Mouse (Mus musculus): ENCODE measurements at regions not wholly inside any gene's neighbourhood (a gene's known extent, or its start where the extent isn't known, plus 50 kb on each side); places are given as distances from the start of the nearest gene placed in this dataset.

GRCm38 (mm10) chr13:57365096-57365495, 469.3 kb upstream of the Trpc7 start:
- DNase-seq (ENCODE audit: low spot score in 2 of 2), result no peak

DNA sequence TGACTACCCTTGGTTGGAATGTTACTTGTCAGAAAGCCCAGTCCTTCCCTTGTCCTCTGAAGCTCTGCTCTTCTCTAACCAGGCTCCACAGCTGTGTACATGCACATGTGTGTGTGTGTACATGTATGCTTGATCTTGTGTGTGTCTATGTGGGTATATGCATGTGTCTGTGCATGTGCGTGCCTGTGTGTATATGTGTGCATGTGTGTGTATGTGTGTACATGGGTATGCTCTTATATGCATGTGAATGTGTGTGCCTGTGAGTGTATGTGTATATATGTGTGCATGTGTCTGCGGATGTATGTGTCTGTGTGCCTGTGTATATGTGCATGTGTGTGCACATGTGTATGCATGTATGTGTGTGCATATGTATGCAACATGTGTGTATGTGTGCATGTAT, 468.6 kb upstream of the Trpc7 start:
- DNase-seq (ENCODE audit: low spot score in 2 of 2), result no peak

GRCm38 (mm10) chr13:57362563-57362962, 466.8 kb upstream of the Trpc7 start:
- DNase-seq (ENCODE audit: low spot score in 2 of 2), result no peak

- no peak for DNase-seq (ENCODE audit: low spot score in 2 of 2)
Observed at GRCm38 (mm10) chr13:57361286-57361685, 465.5 kb upstream of the Trpc7 start.

DNA sequence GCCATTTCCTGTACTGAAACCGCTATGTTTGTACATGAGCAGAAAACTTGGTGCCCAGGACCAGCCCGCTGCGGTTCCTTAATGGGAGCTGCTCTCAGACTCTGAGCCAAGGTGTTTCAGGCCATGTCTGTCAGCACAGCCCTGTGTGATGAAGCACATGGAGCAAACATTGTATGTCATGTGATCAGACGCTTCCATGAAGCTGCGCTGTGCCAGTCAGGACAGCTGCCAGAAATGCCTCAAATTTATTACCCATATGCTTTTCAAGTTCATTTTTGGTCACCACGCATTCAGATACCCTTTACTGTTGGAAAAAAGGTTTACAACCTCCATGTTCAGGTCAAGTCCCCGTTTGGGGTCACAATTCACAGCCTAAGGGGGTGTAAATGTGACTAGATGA, 458.8 kb upstream of the Trpc7 start:
- no peak for DNase-seq (ENCODE audit: low spot score in 2 of 2)

DNA sequence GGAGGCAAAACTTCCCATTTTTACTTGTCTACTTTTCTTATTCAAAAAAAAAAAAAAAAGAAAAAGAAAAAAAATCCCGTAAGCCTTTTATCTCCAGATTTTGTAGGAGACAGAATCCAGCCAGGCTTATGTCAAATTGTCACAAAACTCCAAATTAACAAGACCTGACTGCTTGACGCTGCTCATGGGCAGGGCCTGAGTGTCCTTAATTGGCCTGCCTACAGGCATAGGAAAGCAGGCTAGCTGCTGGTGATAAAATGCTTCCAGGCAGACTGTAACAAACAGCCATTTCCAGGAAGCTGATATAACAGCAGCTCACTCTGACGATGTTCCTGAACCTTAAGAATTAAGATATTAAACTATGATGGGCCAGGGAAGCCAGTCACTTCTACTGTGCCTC, 458.2 kb upstream of the Trpc7 start:
- no peak for DNase-seq (ENCODE audit: low spot score in 2 of 2)

DNA sequence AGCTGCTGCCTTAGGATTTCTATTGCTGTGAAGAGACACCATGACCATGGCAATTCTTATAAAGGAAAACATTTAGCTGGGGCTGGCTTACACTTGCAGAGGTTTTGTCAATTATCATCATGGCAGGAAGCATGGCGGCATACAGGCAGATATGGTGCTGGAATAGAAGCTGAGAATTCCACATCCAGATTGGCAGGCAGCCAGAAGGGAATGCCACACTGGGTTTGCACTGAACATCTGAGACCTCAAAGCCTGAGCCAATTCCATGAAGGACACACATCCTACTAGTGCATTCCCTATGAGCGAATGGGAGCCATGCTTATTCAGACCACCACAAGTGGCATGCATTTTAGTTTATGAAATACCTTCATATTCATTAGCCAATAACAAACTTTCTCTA, 455.0 kb upstream of the Trpc7 start:
- no peak for DNase-seq (ENCODE audit: low spot score in 2 of 2)

DNA sequence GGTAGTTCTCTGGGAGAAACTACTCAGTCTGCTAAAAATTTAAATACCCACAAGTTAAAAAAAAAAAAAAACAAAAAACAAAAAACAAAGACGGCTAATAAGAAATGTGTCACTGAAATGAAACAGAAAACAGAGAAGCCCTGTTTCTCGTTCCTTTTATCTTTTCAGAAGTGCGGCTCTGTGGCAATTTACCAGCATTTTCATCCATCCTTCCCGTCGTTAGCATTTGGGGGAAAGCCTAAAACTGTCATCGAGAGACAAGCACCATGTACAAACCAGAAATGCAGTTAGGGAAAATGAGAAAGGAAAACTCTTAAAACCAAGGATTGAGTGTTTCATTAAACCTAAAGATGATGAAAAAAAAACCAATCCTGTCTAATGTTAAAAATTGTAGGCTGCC, 442.9 kb upstream of the Trpc7 start:
- DNase-seq (ENCODE audit: low spot score in 2 of 2), result no peak

- no peak for DNase-seq (ENCODE audit: low spot score in 2 of 2)
Observed at GRCm38 (mm10) chr13:57336596-57336995, 440.8 kb upstream of the Trpc7 start.

DNA sequence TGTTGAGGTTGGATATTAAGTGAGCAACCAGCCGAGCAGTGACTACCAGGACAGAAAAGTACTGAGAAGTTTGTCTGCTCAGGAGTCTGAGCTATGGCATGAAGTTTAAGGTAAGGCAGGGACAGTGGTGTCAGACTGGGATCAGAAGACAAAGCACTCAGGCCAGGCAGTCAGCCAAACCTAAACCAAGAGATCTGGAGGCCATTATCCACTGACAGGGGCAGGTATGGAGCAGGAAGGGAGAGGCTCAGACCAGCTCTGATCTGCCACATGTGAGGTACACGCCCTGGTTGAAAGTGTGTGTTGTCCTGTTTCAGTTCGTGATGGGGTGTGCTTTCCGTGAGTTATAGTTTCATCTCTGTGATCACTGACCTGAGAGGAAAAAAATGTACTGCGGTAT, 437.2 kb upstream of the Trpc7 start:
- no peak for DNase-seq (ENCODE audit: low spot score in 2 of 2)

DNA sequence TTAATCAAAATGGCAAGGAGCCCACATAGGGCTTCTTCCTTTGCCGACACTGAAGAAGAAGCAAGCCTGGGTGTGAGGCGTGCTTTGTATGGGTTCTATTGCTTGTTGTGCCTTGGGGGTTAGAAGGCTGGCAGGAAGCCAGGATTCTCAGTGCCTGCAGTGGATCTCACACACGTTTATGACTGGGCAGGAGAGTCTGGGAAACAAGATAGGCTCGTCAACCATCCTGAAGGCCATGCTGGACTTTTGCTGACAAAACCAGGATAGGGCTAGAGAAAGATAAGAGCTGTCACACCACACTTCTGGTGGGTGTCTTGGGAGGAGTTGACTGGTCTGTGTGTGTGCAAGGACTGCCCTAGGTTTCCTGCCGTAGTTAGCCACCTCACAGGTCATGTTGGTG, 436.1 kb upstream of the Trpc7 start:
- DNase-seq (ENCODE audit: low spot score in 2 of 2), result no peak

GRCm38 (mm10) chr13:57325306-57325925, 429.6 kb upstream of the Trpc7 start:
- DNase-seq (ENCODE audit: low spot score in 2 of 2), result no peak

DNA sequence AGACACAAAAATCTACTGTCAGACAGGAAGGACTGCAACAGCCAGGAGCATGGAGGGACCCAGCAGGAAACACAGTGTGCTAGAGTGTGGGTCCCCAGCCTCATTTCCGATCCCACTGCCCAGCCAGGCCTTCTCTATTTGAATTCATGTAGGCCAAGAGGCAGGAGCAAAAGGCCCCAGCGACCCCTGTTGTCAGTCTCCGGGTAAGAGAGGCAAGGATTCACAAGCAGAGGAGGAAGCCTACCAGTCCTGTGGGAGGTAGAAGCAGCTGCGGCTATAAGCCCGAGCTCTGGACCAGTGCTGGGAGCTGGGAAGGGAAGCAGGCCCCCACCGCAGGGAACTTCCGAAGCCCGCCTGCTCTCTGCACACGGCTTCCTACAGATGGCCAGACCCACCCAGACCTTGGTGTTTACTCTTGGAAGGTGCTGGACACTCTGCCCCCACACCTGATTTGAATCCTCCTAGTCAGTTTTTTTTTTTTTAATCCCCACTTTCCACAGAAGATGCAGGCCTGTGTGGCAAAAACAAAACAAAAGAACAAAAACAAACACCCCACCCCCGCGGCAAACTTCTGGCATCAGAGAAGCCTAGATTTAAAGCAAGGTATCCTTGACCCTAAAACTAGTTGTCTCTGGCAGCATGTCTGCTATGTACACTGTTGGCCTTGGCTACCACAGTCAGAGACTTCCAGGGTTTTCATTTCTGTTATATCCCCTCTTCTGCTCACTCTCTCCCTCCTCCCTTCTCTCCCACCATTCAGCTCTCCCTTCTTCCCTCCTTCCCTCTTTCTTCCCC, 420.6 kb upstream of the Trpc7 start:
- no peak for DNase-seq (ENCODE audit: low spot score in 2 of 2)

DNA sequence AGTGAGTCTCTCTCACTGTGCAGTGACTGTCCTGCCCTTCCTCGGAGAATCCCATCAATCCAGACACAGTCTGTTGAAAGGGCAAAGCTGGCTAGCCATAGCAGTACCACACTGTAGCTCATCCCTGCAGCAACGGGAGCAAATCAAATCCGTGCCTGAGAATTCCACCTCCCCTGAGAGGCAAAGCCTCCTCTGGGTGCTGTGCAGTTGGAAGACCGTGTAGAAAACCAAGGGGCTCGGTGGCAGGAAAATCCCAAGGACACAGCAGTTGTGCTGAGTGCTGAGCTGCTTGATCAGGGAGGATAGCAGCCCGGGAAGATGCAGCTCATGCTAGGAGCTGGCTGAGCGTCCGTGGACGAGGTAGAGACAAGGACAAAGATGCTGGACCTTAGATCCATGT, 418.7 kb upstream of the Trpc7 start:
- no peak for DNase-seq (ENCODE audit: low spot score in 2 of 2)

- no peak for DNase-seq (ENCODE audit: low spot score in 2 of 2)
Observed at GRCm38 (mm10) chr13:57313731-57314130, 417.9 kb upstream of the Trpc7 start.

- no peak for DNase-seq (ENCODE audit: low spot score in 2 of 2)
Observed at GRCm38 (mm10) chr13:57311235-57311634, 415.4 kb upstream of the Trpc7 start.

- no peak for DNase-seq (ENCODE audit: low spot score in 2 of 2)
Observed at GRCm38 (mm10) chr13:57309618-57310017, 413.8 kb upstream of the Trpc7 start.

DNA sequence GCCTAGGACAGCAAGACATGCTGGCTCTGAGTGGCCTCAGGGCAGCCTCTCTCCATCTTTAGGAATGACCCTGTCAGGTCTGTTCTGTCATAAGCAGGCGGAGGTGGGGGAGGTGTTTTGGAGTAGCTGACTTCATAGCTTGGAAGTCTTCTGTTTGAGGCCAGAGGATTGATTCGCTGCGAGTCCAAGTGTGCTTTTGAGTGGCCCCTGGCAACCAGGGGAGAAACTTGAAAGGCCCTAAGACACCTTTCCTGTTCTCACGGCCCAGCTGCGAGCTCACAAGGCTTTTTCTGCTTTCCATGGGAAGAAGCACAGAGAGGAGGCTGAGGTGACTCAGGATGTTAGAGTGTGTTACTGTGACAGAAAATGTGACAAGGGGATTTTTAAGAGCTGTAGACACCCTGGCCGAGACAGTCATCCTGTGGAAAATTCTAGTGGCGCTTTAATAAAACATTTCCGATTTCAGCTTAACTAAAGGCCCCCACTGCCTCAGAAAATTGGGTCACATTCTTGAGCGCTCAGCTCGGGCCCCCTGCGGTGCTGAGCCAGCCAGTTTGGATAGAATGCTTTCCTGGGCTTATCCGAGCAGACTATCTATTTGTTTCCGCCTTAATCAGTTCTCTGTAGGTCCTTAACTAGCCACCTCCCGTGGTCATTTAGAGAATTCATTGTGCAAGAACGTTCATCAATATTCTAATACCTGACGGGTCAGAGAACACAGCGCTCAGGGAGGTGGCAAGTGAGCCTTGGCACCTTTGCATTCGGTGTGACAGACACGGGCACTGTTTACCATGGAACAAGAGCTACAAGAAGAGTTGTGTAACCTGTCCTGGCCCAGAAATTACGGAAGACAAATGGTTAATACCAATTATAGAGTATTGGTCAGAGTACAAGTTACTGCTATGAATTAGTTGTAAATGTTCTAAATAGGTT, 412.4 kb upstream of the Trpc7 start:
- DNase-seq (ENCODE audit: low spot score in 2 of 2), result no peak

GRCm38 (mm10) chr13:57305586-57305985, 409.8 kb upstream of the Trpc7 start:
- no peak for DNase-seq (ENCODE audit: low spot score in 2 of 2)

DNA sequence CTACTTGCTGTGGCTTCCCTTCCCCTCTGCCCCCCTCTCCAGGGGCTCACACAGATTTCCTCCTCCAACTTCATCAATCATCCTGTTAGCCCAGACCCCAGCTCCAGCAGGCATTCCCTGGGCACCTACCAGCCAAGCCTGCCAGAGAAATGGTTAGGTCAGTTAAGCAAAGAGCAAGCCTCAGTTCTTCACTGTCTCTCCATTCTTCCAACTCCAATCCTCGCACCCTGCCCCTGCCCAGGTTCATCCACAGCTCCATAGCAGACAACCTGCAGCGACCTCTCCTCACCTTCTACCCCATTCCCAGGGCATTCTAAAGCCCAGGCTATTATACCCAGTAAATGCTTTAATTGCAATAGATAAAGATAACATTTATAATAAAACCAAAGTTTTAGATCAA, 408.0 kb upstream of the Trpc7 start:
- no peak for DNase-seq (ENCODE audit: low spot score in 2 of 2)

DNA sequence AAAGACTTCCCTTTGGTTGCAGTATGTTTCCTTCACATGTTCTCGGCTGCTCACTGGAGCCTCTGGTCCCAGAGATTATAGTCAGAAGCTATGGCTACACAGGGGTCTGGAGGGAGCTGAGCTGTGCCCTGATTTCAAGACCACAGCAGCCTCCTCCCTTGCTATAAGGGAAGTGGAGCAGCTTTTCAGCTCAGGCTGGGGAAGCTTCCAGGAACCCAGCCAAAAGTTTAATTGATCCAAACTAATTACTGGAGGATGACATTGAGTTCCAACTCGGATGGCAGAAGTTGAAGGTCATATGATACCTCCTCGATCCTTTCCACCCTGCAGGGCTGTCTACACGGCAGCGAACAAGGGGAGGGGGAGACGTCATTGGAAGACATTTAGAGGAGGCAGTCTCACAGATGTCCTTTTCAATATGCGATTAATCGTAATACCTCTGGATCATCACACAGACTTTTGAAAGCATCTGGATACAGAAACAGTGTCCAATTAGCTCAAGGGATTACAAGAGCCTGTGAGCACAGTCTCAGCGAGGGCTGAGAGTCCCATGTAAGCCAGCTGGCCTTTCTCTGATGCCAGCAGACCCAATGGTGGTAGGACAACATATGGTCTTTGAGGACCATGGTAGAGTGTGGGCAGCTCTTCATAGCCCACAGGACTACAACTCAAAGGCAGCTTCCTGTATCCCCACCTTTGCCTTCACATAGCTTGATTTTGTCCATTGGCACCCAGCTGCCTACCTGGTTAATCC, 396.1 kb upstream of the Trpc7 start:
- DNase-seq (ENCODE audit: low spot score in 2 of 2), result no peak

GRCm38 (mm10) chr13:57286168-57286567, 390.4 kb upstream of the Trpc7 start:
- no peak for DNase-seq (ENCODE audit: low spot score in 2 of 2)
